Mouse (Mus musculus) 416B (cell line): ENCODE results near the gene Gucy2e.

Experiments used
- DNase-seq: peaks from one replicate; pipeline ENCODE4 v3.0.0; 2011; ENCODE audit warnings: low read depth

Gucy2e gene

DNA sequence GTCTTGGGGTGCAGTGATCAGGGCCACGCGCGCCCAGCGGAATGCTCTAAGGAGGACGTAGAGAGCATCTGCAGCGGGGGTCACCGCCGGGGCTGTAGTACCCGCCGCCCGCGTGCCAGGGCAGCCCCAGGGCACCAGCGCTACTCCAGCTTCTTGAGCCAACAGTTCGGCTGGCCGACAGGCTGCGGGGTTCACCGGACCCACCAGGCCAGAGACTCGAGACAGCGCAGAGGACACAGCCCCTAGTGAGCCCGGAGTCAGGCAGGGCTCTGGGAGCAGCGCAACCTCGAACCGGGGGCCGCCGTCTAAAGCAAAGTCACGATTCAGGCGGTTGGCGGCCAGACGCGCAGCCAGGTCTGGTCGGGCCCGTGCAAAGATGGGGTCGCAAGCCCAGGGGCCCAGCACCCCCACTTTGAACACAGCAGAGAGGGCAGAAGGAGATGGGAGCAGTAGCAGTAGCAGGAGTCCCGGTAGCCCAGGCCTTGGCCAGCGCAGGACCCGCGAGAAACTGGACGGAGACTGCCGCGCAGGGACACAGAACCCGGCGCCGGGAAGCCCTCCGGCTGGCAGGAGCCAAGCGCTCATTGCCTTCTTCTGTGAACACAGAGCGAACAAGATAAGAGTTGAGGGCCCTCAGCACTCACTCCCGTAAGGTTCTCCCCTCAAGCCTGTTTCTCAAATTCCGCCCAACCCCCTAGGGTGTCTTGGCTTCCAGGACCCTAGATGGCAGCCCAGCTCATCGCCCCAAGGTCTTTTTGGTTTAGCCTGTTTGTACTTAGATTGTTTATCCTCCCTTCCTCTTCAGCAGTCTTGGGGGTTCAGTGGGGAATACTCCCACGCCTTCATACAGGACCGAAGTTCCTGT is 543 bp downstream of the Gucy2e start:
- no peak for DNase-seq

DNA sequence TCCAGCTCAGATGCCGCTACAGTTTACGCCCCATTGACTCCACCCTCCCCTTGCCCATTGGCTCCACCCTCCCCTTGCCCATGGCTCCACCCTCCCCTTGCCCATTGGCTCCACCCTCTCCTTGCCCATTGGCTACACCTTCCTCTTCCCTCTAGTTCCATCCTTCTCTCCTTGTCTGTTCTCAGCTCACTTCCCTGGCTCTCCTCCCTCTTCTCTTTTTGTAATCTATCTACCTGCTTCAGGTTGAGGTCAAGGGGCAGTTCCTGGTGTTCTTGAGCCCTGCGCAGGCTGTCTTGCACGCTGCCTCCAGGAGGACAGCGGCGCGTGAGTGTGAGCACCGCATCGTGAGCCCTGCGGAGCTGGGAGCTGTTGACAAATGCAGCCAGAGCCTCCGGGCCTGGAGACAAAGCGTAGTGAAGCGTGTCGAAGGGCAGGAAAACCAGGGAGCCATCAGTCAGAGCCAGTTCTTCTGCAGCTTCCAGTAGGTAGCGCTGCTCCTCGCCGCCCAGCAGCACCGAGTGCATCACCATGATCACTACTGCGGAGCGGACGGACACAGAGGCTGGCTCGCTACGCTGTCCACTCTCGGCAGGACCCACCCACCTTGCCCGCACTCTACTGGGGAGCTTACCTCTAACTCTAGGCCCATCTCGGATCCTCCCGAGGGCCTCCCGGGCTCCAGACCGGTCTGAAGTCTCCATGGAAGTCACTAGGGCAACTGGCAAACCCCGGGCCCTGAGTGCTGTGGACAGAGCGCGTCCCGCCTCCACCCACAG is 1.4 kb downstream of the Gucy2e start:
- no peak for DNase-seq

DNA sequence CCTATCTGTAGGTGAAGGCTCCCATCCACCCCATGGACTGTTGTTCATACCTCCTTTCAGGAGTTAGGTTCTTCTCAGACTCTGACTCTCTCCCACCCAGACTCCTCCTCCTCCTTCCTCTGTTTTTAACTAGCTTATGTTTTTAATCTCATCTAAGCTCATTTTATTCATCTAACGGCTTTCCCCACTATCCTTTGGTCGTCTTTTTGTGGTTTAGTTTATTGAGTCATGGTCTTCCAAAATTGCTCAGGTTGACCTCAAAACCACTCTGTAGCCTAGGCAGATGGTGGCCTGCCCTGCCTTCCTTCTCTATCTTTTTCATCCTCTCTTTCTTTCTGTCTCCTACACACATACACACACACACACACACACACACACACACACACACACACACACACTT is 3.7 kb downstream of the Gucy2e start:
- DNase-seq: peak; percentile 65

DNA sequence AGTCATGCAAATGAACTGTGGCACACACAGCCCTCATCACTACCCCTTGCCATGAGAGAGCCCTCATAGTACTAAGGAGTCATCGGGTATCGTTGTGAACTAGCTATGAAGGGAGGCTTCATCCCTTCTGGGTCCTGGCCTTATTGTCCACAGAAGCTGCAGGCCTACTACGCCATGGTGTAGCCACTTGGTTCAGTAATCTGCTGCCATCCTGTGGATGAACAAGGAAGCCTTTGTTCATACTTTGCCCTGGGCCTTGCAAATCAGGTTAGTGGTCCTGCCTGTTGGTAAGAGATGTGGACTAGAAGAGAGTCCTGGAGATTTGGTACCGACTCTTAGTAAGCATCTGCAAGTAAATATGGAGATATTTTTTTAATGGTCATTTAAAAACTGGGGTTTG is 6.4 kb downstream of the Gucy2e start:
- peak; percentile 38 for DNase-seq

DNA sequence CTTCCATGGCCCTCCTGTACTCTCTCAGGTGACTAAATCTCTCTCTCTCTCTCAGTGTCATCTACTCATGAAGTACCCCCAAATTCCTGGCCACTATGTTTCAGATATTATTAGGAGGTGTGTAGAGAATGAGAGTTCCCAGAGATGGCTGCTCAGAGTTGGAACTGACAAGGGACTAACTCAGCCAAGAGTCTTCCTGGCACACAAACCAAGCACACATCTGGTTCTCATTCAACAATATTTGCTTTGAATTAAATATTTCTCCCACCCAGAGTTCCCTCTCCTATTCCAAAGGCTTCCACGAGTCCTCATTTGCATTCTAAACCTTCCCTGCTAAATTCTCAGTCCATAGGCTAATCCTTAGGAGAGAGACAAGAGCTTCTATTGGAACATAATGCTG is 11.1 kb downstream of the Gucy2e start:
- no peak for DNase-seq

DNA sequence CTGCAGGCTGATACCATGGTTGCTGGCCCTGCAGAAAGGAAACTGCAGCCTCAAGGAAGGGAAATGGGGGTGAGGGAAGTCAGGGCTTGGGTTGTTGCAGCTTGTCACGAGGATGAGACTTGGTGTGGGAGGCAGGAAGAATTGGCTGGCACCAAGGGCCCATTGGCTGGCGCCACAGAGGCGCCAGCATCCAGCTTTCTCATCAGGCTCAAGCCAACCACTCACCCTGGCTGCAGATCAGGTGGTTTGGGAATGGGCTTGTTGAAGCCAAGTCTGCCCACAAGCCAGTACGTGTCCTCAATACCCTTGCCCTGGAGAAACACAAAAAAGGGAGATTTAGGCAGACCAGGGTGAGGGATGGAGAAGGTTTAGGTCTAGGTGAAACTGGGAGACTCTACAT is 13.7 kb downstream of the Gucy2e start:
- DNase-seq: no peak

DNA sequence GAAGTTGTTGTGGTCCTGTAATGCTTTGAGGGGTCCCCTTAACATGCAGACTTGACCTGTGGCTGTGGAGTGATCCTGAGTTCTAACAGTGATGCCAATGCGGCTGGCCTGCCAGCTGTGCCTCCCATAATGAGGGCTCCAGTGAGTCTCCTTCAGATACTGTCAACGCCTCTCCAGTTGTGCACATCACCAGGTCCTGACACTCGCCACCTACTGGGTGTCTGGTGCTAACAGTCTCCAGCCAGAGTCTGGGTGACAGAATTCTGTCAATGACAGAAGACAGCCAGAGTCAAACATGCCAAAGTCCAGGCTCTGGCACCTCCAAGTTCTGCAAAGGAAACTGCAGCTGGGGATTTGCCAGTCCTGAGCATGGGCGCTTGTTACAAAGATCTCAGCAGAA is 15.8 kb downstream of the Gucy2e start:
- no peak for DNase-seq

DNA sequence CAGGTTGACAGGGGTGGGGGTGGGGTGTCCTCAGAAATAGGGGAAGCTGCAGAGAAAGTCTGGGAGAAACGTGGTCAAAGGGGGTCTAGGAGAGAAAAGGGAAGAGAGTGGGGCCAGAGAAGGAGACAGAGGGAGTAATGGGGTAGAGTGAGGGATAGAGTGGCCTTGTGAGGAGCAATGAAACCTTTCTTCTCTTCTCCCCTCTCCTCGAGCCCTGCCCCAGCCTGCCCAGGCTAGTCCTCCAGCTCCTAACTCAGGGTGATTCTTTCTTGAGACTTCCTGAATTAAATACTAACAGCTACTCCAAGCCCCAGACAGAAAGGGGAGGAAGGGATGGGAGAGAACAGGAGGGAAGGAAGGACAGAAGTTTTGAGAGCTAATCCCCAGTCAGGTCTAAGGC is 18.2 kb downstream of the Gucy2e start:
- no peak for DNase-seq

DNA sequence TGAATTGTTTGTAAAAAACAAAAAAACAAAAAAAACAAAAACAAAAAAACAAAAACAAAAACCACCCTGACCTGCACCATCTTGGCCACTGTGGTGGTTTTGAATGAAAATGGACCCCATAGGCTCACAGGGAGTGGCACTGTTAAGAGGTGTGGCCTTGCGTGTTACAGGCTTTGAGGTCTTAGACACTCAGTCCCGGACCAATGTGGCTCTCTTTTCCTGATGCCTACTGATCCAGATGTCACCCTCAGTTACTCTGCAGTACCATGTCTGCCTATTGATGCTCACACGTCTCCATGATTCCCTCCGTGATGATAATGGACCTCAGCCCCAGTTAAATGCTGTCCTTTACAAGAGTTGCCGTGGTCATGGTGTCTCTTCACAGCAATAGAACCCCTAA is 19.4 kb downstream of the Gucy2e start:
- DNase-seq: no peak

DNA sequence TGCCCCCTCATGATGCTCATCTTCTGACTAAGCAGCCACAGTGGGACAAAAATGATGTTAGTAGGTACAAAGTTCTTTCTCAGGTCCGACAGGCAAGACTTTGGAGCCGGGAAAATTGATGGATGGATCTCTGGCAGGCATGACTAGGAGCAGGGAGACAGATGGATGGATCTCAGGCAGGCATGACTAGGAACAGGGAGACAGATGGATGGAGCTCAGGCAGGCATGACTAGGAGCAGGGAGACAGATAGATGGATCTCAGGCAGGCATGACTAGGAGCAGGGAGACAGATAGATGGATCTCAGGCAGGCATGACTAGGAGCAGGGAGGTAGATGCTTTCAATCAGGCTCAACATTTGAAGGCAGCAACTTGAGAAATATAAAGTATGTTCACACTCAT is 25.4 kb downstream of the Gucy2e start:
- no peak for DNase-seq

DNA sequence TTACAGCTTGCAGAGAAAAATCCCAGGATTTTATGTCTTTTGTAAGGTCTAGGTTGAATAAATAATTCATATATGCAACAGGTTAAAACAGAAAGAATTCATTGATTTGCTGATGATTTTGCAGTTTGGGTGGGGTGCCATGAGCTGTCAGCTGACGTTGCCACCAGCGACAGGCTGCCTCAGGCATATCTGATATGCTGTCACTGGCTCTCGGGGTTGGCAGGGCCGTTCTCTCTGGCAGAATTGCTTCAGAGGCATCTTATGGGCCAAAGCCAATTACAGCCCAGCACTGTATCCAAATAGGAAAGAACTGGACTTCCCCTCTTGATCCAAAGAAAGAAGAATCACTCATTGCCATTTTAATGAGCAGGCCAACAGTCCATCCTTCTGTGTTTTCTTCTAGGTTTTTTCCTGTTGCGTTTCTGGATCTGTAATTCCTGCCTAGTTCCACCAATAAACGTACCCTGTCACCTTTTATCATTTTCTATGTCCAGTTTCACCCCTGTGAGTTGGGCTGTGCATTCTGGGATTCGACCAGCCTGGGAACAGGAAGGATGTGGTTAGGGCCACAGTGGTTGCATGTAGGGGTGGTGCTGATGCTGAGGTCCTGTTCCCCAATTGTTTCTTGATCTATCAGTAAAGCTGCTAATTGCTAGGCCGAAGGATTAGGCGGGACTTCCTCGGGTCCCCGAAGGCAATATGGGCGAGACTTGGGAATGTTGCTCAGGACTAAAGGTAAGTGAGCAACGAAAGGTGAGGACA is 34.2 kb downstream of the Gucy2e start:
- DNase-seq: peak; percentile 64

DNA sequence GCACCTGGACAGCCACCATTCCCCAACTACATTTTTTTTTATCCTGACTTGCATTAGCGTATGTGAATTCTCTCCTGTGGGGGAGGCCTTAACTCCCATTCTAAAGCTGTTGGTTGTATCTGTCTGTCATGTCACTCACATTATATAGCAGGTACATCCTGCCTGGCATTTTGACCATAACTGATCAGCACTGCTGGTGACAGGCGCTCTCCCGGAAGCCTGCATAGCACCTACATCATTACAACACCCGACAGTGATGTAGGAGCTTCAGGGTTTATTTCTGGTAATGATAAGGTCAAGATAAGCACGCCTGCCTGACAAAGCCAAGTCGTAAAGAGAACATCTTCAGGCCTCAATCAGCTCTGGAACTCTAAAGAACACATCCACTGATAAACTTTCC is 36.6 kb downstream of the Gucy2e start:
- DNase-seq: no peak

DNA sequence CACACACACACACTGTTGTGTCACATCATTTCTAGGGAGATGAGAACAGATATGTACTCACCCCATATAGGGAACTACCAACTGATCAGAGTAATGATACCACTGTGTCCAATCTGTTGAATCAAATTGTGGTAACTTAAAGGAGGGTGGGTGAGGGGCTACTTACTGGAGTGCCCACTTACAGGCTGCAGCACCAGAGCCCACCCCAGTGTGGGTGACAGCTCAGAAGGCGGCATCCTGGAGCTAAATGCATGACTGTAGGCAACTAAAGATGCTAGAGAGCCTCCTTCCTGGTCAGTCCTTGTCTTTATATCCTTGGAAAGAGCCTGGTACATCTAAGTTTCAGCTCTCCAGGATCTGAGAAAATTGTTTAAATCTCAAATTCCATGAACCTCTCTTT is 37.6 kb downstream of the Gucy2e start:
- no peak for DNase-seq

DNA sequence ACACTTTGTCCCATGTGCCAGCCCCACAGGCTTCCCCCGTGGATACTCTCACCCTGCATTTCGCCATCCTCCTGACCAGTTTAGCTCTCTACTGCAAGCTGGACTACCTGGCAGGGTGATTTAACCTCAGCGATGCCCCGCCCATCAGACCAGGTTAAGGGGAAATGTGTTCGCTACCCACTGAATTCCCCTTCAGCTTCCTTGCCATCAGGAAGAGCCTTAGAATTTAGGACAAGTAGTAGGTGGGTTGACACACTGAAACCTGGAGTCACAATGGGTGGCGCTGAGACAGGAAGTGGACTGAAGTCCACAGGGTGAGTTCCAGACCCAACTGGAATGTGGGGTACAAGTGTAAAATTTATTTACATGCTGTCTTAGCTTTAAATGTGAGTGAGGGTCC is 39.1 kb downstream of the Gucy2e start, which contains the start of gene Alox8:
Alox8 (minus strand) TSS at position 101 of the 400 bp plus-strand sequence.
- no peak for DNase-seq

DNA sequence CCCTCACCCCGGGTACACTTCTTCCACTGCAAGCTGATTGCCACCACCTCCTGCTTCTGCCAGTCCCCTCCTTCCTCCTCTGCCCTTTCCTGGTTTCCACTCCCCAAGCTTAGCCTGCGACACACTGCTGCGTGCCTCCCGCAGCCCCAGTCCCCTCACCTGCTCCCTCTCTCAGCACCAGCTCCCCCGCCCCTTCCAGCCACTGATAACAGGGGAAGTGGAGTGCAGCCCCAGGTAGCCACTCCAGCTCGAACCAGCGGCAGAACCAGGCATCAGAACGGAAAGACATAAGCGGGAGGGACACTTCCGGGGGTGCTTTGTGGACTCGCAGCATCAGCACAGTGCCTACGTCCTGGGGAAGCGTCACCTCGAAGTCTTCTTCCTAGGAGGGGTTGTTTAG is 39.6 kb downstream of the Gucy2e start:
- DNase-seq: no peak

DNA sequence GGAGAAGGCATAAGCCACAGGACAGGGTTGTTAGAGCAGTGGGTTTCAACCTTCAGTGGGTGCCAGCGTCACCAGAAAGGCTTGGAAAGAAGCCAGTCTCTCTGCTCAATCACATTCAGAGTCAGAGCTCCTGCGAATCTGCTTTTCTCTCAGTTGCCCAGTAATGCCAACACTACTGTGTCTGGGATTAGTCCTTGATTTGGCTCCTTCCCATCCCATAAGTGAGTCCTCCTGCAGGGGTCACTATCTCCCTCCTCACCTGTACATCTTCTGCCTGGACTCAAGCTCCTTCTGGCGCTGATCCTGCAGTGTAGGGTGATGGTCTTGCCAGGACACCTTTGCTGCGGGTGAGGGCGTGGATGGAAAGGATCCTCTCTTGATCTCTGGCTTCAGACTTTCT is 40.1 kb downstream of the Gucy2e start:
- peak; percentile 39 for DNase-seq

DNA sequence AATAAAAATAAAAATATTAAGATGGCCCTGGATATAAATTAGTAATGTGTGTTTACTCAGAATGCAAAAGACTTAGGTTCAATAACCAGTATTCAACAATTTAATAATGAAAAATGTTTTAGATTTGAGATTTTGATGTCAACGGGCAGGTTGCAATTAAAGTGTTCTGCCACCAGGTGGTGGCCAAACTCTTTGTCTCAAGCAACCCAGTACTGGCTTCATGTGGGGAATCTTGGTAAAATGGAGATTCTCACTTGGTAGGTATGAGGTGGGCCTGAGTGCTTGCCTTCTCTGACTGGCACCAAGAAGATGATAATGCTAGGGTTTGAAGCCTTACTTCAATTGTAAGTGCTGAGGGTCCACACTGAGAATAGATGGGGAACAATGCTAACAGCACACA is 44.0 kb downstream of the Gucy2e start:
- DNase-seq: peak; percentile 66

DNA sequence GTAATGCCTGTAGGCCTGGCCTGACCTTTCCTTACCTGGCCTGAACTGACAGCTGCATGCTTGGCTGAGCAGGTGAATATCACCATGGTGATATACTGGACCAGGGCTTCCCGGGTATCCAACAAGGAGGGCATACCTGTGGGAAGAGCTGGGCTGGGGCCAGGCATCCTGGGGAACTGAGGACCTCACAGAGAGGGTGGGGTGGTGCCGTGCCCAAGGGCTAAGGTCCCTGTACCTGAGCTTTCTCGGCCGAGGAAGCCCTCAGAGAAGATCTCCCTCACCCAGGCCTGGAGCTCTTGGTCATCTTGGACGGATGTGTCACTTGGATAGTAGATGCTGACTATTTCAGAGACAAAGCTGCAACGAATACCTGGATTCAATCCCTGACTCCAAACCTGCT is 50.9 kb downstream of the Gucy2e start:
- DNase-seq: no peak

DNA sequence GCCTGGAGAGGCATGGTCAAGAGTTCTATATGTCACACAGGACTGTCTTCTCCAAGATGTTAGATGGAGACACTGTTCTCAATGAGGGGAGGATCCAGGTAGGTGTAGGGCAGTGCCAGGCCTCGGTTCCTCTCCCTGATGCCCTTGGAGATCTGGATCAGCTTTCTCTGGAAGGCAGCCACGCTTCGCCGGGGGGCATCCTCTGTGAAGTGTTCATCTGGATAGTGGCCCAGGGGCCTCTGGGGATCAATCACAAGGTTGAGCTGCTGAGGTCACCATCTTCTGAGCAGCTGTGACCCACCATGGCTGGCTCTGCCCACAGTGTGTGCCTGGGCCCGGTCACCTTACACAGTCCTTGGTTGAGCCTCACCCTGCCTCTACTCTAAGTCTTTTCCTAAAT is 51.8 kb downstream of the Gucy2e start:
- no peak for DNase-seq

DNA sequence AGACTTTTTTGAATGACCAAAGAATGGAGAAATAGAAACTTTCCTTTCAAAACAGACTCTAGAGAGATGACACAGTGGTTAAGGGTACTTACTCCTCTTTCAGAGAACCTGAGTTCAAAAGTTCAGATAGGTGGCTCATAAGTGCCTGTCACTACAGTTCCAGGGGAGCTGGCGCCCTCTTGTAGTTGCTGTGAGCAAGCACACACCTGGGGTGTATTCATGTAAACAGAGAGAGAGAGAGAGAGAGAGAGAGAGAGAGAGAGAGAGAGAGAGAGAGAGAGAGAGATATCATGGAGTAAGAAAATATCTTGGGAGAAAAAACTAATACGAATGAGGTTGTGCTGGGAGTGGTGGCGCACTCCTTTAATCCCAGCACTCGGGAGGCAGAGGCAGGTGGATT is 56.7 kb downstream of the Gucy2e start:
- peak; percentile 51 for DNase-seq

DNA sequence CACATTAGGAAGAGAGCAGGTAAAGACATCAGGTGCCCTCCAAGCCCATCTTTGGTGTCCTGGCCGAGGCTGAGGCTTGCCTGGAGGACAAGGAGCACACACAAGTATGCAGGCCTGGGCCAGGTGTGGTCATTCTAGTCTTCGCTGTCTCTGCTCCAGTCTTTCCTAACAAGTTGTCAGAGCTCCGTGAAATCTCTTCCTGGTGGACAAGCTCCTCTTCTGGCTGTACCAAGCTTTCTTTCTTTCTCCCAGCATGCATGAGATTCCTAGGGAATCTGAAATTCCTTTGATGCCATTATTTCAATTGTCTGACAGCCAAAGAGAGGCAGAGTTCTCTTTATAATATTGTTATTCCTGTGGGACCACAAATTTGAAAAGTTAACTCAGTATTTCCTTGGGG is 57.3 kb downstream of the Gucy2e start:
- DNase-seq: no peak

DNA sequence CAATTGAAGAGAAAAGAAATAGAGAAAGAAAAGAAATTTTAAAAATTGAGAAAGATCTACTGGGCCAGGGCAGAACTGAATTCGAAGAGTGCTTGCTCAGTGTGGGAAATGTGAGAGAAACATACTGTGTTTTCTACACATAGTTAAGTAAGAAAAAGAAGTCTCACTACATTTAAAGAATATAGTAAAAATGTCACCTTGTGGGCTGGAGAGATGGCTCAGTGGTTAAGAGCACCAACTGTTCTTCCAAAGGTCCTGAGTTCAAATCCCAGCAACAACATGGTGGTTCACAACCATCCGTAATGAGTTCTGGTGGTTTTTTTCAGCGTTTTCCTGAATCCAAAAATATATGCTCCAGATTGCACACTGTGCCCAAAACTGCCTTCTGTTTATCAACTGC is 58.3 kb downstream of the Gucy2e start:
- no peak for DNase-seq

DNA sequence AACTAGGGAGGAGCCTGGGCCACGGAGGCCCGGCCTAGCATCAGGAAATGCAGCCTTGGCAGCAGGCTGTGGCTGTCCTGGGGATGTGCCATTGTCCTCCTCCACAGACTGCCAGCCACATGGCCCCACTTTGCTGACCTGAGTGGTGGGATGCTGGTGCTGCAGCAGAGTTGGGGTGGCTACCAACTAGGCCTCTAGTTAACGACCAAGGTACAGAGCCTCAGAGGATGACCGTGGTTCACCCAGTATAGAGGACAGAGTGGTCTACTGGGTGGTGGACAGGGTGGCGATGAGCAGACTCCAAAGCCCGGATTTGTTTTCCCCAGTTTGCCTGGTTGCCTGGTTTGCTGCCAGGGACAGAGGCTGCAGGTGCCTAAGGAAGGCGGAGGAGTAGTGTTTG is 62.1 kb downstream of the Gucy2e start:
- DNase-seq: no peak
